Comparison of ENCODE assay signal across 13 mouse cellular contexts in genomic region chr17:56170636-56171035, GRCm38 (mm10). TPM values are rescaled to one million over a fixed set of nuclear protein-coding genes. Genes with fewer than 3 reads are reported as not detected.
A peak's percentile ranks its signal among the peaks of the same experiment; 100 is the strongest.
DNase-seq lines count a peak whose midpoint lies in the region; ATAC-seq and TF ChIP-seq lines count a peak whose summit lies in the region.
"Had no signal": no experiment of that assay in that cellular context is flagged by ENCODE, and none has a peak within 500 bp of the region (broad histone marks: within the 10 kb centered on the region; RNA-seq: fewer than 3 reads in every experiment).

No protein-coding gene starts in this region.

- H3K4me1 ChIP-seq in heart, embryonic 12.5 days (replicated peaks) = peaks cover 10% of the 10 kb centered on the region; the same call in 1 of the 2 replicates
- H3K4me1 ChIP-seq in embryonic facial prominence, embryonic 12.5 days = 0 out of 2 replicates have a peak, but pooled peaks cover 3% of the 10 kb centered on the region
- H3K4me1 ChIP-seq in liver, postnatal 0 days (ENCODE audit: insufficient read depth) = peaks cover 13% of the 10 kb centered on the region

- no peaks in the 10 kb centered on the region for H3K27me3 ChIP-seq in heart, embryonic 12.5 days (replicated peaks)
- H3K27me3 ChIP-seq in embryonic facial prominence, embryonic 12.5 days = no peaks in the 10 kb centered on the region
- no peaks in the 10 kb centered on the region for H3K27me3 ChIP-seq in liver, postnatal 0 days (ENCODE audit: insufficient read depth, low read length)

- TF ChIP-seq CTCF in brain, embryonic 14.5 days (IDR thresholded peaks at IDR 0.05; ENCODE audit: borderline replicate concordance, extremely low read depth, insufficient read depth, insufficient read length) = no peak
- no peak for TF ChIP-seq CTCF in liver, postnatal 0 days (IDR thresholded peaks at IDR 0.05; ENCODE audit: low read depth)

- DNase-seq in heart, postnatal 14 days = no peak
- DNase-seq in brain, embryonic 14.5 days (ENCODE audit: low read depth) = peak; percentile 36
- no peak for DNase-seq in liver, postnatal 0 days
- no peak for DNase-seq in urinary bladder, adult 2 months (ENCODE audit: low spot score)
- DNase-seq in ovary, adult 18-20 months (ENCODE audit: low spot score) = no peak
- DNase-seq in cerebellum, postnatal 25 days = no peak
- DNase-seq: cerebellum, adult 9-10 months; retina, postnatal 1 day; thymus, postnatal 14 days had no signal

- H3K9me3 ChIP-seq in heart, embryonic 12.5 days (replicated peaks) = no peaks in the 10 kb centered on the region
- no peaks in the 10 kb centered on the region for H3K9me3 ChIP-seq in embryonic facial prominence, embryonic 12.5 days
- no peaks in the 10 kb centered on the region for H3K9me3 ChIP-seq in liver, postnatal 0 days (ENCODE audit: low read length)

- no peak for TF ChIP-seq EP300 in liver, postnatal 0 days (IDR thresholded peaks at IDR 0.05; ENCODE audit: low read depth)

- H3K27ac ChIP-seq in heart, embryonic 12.5 days (ENCODE audit: poor library complexity, severe bottlenecking) = no peak overlapping the region
- peak overlapping the region; percentile 13; the same call in 1 of the 2 replicates for H3K27ac ChIP-seq in embryonic facial prominence, embryonic 12.5 days
- H3K27ac ChIP-seq in liver, postnatal 0 days (ENCODE audit: low read depth) = 0 out of 2 replicates have a peak overlapping the region, but pooled peaks have one; percentile 44
- H3K27ac ChIP-seq: liver, embryonic 14.5 days had no signal

- WGBS in heart, embryonic 12.5 days = 67% methylated on average over 10 of the region's 10 CpGs
- WGBS in embryonic facial prominence, embryonic 12.5 days = 28% methylated on average over 10 of the region's 10 CpGs
- 63% methylated on average over 10 of the region's 10 CpGs for WGBS in liver, postnatal 0 days (ENCODE audit: insufficient replicate concordance)

- ATAC-seq in heart, embryonic 12.5 days (ENCODE audit: insufficient number of reproducible peaks, low FRiP score) = peak; percentile 31; the same call in 1 of the 2 replicates
- ATAC-seq in embryonic facial prominence, embryonic 12.5 days (ENCODE audit: insufficient number of reproducible peaks, insufficient read depth, low FRiP score, low TSS enrichment) = no peak
- peak; percentile 29; the same call in 1 of the 2 replicates for ATAC-seq in liver, postnatal 0 days

- H3K9ac ChIP-seq in heart, embryonic 12.5 days = no peak overlapping the region
- H3K9ac ChIP-seq in embryonic facial prominence, embryonic 12.5 days = no peak overlapping the region
- H3K9ac ChIP-seq in liver, postnatal 0 days (replicated peaks) = no peak overlapping the region
- H3K9ac ChIP-seq: liver, embryonic 14.5 days had no signal

- H3K4me3 ChIP-seq in heart, embryonic 12.5 days = no peak overlapping the region
- no peak overlapping the region for H3K4me3 ChIP-seq in embryonic facial prominence, embryonic 12.5 days
- no peak overlapping the region for H3K4me3 ChIP-seq in liver, postnatal 0 days (ENCODE audit: low read depth, low read length)

- intact Hi-C loops in heart, postnatal 14 days (cut with DNase I) = no loop called here

- no peak overlapping the region for H3K4me2 ChIP-seq in heart, embryonic 12.5 days
- H3K4me2 ChIP-seq in embryonic facial prominence, embryonic 12.5 days (replicated peaks) = no peak overlapping the region
- H3K4me2 ChIP-seq in liver, postnatal 0 days (ENCODE audit: low read depth, low read length) = no peak overlapping the region

- no peak for TF ChIP-seq POLR2A in brain, embryonic 14.5 days (IDR thresholded peaks at IDR 0.05; ENCODE audit: borderline replicate concordance, extremely low read depth, insufficient read depth, insufficient read length, poor library complexity, severe bottlenecking)

- peaks cover 14% of the 10 kb centered on the region for H3K36me3 ChIP-seq in heart, embryonic 12.5 days
- H3K36me3 ChIP-seq in embryonic facial prominence, embryonic 12.5 days = peaks cover 28% of the 10 kb centered on the region; the same call in 1 of the 2 replicates
- H3K36me3 ChIP-seq in liver, postnatal 0 days (replicated peaks; ENCODE audit: insufficient read depth, low read length) = no peaks in the 10 kb centered on the region

RNA-seq across cellular contexts. Expression of gene Tnfaip8l1, which starts 8.4 kb away (rescaled TPM):
- 4.8 and 5.0 TPM in 2 replicates for polyA plus RNA-seq in heart, embryonic 12.5 days (2016; fragmentation: Nextera tagmentation; extraction: Ambion mirVana)
- 1 to 10 TPM; 3.5 to 5.1 TPM for total RNA-seq in heart, postnatal 14 days (2021)
- polyA plus RNA-seq in brain, embryonic 14.5 days (2012; rRNA removed) = 9.8 TPM in 2 replicates
- 12.4 and 13.0 TPM in 2 replicates for polyA plus RNA-seq in embryonic facial prominence, embryonic 12.5 days (2016; fragmentation: Nextera tagmentation; extraction: Ambion mirVana)
- 2.8 and 3.3 TPM in 2 replicates for polyA plus RNA-seq in liver, postnatal 0 days (2015; fragmentation: Nextera tagmentation; extraction: Ambion mirVana)
- 1.7 and 2.0 TPM in 2 replicates for polyA plus RNA-seq in urinary bladder, adult 2 months (2012; rRNA removed)

RNA-seq across cellular contexts. Expression of gene Mydgf, which starts 13.1 kb away (rescaled TPM):
- polyA plus RNA-seq in heart, embryonic 12.5 days (2016; fragmentation: Nextera tagmentation; extraction: Ambion mirVana) = 72.9 and 73.2 TPM in 2 replicates
- total RNA-seq in heart, postnatal 14 days (2021) = 10 to 100 TPM; 33.2 to 34.6 TPM
- 49.8 and 54.7 TPM in 2 replicates for polyA plus RNA-seq in brain, embryonic 14.5 days (2012; rRNA removed)
- polyA plus RNA-seq in embryonic facial prominence, embryonic 12.5 days (2016; fragmentation: Nextera tagmentation; extraction: Ambion mirVana) = 71.0 and 76.2 TPM in 2 replicates
- 45.8 and 49.8 TPM in 2 replicates for polyA plus RNA-seq in liver, postnatal 0 days (2015; fragmentation: Nextera tagmentation; extraction: Ambion mirVana)
- 42.0 and 51.0 TPM in 2 replicates for polyA plus RNA-seq in urinary bladder, adult 2 months (2012; rRNA removed)

RNA-seq across cellular contexts. Expression of gene Sema6b, which starts 30.5 kb away (rescaled TPM):
- polyA plus RNA-seq in heart, embryonic 12.5 days (2016; fragmentation: Nextera tagmentation; extraction: Ambion mirVana) = 0.44 and 0.57 TPM in 2 replicates
- 10 to 100 TPM; 14.5 to 14.7 TPM for total RNA-seq in heart, postnatal 14 days (2021)
- 35.0 and 48.5 TPM in 2 replicates for polyA plus RNA-seq in brain, embryonic 14.5 days (2012; rRNA removed)
- polyA plus RNA-seq in embryonic facial prominence, embryonic 12.5 days (2016; fragmentation: Nextera tagmentation; extraction: Ambion mirVana) = 4.3 and 4.6 TPM in 2 replicates
- 0.56 and 0.62 TPM in 2 replicates for polyA plus RNA-seq in liver, postnatal 0 days (2015; fragmentation: Nextera tagmentation; extraction: Ambion mirVana)
- 3.3 and 4.4 TPM in 2 replicates for polyA plus RNA-seq in urinary bladder, adult 2 months (2012; rRNA removed)

RNA-seq across cellular contexts. Expression of gene Dpp9, which starts 48.1 kb away (rescaled TPM):
- 27.8 and 28.4 TPM in 2 replicates for polyA plus RNA-seq in heart, embryonic 12.5 days (2016; fragmentation: Nextera tagmentation; extraction: Ambion mirVana)
- 10 to 100 TPM; 32.8 to 36.6 TPM for total RNA-seq in heart, postnatal 14 days (2021)
- 53.3 and 54.4 TPM in 2 replicates for polyA plus RNA-seq in brain, embryonic 14.5 days (2012; rRNA removed)
- polyA plus RNA-seq in embryonic facial prominence, embryonic 12.5 days (2016; fragmentation: Nextera tagmentation; extraction: Ambion mirVana) = 41.4 and 43.4 TPM in 2 replicates
- polyA plus RNA-seq in liver, postnatal 0 days (2015; fragmentation: Nextera tagmentation; extraction: Ambion mirVana) = 10.2 and 12.1 TPM in 2 replicates
- polyA plus RNA-seq in urinary bladder, adult 2 months (2012; rRNA removed) = 24.1 and 24.8 TPM in 2 replicates

RNA-seq across cellular contexts. Expression of gene Lrg1, which starts 48.8 kb away (rescaled TPM):
- 0.18 TPM in 1 of 2 replicates, not detected in the other for polyA plus RNA-seq in heart, embryonic 12.5 days (2016; fragmentation: Nextera tagmentation; extraction: Ambion mirVana)
- 10 to 100 TPM; 36.7 to 45.8 TPM for total RNA-seq in heart, postnatal 14 days (2021)
- polyA plus RNA-seq in brain, embryonic 14.5 days (2012; rRNA removed) = 0.06 and 0.18 TPM in 2 replicates
- 0.15 and 0.23 TPM in 2 replicates for polyA plus RNA-seq in embryonic facial prominence, embryonic 12.5 days (2016; fragmentation: Nextera tagmentation; extraction: Ambion mirVana)
- polyA plus RNA-seq in liver, postnatal 0 days (2015; fragmentation: Nextera tagmentation; extraction: Ambion mirVana) = 256 and 269 TPM in 2 replicates
- polyA plus RNA-seq in urinary bladder, adult 2 months (2012; rRNA removed) = 23.4 and 23.9 TPM in 2 replicates
- total RNA-seq: MEL had no signal
